In the genomic region with DNA sequence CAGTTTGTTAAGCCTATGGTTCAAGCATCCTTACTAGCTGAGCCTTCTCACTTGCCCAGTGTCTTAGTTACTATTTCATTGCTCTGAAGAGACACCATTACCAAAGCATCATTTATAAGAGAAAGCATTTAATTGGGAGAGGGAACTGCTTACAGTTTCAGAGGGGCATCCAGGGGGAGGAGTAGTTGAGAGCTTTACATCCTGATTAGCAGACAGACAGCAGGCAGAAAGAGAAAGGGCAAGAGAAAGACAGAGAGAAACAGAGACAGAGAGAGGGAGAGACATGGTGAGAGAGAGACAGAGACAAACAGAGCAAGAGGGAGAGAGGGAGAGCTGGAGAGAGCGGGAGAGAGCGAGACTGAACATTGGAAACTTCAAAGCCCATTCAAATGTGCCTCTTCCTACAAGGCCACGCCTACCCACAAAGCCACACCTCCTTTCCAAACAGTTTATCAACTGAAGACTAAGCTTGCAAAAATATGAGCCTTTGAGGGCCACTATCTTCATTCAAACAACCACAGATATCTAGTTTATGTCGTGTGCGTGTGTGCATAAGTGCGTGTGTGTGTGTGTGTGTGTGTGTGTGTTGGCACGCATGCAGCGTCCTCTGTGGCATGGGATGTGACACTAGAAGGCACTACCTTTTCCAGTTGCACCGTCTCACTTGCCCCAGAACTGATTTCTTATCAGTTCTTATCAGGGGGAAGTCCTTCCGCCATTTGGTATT, we compare ENCODE assay signal across 28 mouse cellular contexts. TPM values are rescaled to one million over a fixed set of nuclear protein-coding genes. Genes with fewer than 3 reads are reported as not detected.
DNase-seq lines count a peak whose midpoint lies in the region; ATAC-seq and TF ChIP-seq lines count a peak whose summit lies in the region.
"Had no signal": no experiment of that assay in that cellular context is flagged by ENCODE, and none has a peak within 500 bp of the region (broad histone marks: within the 10 kb centered on the region; RNA-seq: fewer than 3 reads in every experiment).

No protein-coding gene starts in this region.

- no peaks in the 10 kb centered on the region for H3K36me3 ChIP-seq in liver, embryonic 11.5 days (ENCODE audit: control insufficient read depth, insufficient read depth, low read length)
- no peaks in the 10 kb centered on the region for H3K36me3 ChIP-seq in forebrain, embryonic 14.5 days (ENCODE audit: control insufficient read depth, insufficient read depth, low read length)
- H3K36me3 ChIP-seq in midbrain, embryonic 10.5 days, result no peaks in the 10 kb centered on the region
- H3K36me3 ChIP-seq in stomach, postnatal 0 days (ENCODE audit: control insufficient read depth, insufficient read depth, low read length), result no peaks in the 10 kb centered on the region
- H3K36me3 ChIP-seq: embryonic facial prominence, embryonic 15.5 days; forebrain, embryonic 12.5 days; heart, embryonic 10.5 days; limb, embryonic 12.5 days; lung, embryonic 15.5 days; midbrain, embryonic 13.5 days; neural tube, embryonic 13.5 days had no signal

- no peak overlapping the region for H3K4me3 ChIP-seq in liver, embryonic 11.5 days (ENCODE audit: low read depth, low read length)
- no peak overlapping the region for H3K4me3 ChIP-seq in forebrain, embryonic 14.5 days (ENCODE audit: low read depth, low read length)
- no peak overlapping the region for H3K4me3 ChIP-seq in midbrain, embryonic 10.5 days
- no peak overlapping the region for H3K4me3 ChIP-seq in stomach, postnatal 0 days (ENCODE audit: low read depth, low read length)
- H3K4me3 ChIP-seq: embryonic facial prominence, embryonic 15.5 days; forebrain, embryonic 12.5 days; heart, embryonic 10.5 days; limb, embryonic 12.5 days; lung, embryonic 15.5 days; midbrain, embryonic 13.5 days; neural tube, embryonic 13.5 days had no signal

- DNase-seq in CD4-positive, CD25-positive, alpha-beta regulatory T cell, adult 2 months (ENCODE audit: low read depth, low spot score), result peak; percentile 24
- peak; percentile 56 for DNase-seq in c-Kit-positive CD71-positive TER-119-positive erythroid progenitor cells, embryonic 14.5 days (ENCODE audit: low spot score)
- DNase-seq in liver, embryonic 11.5 days (ENCODE audit: low spot score), result no peak
- no peak for DNase-seq in forebrain, embryonic 14.5 days (ENCODE audit: low spot score)
- no peak for DNase-seq in midbrain, embryonic 10.5 days (ENCODE audit: low spot score)
- no peak for DNase-seq in stomach, postnatal 0 days (ENCODE audit: low spot score)
- DNase-seq: adrenal gland, adult 2 months; cerebellum, adult 11 months; cerebellum, postnatal 14 days; embryo, embryonic 11 days; gastrocnemius, postnatal 25 days; heart, postnatal 10 days; kidney, adult 2 months; kidney, postnatal 36 days; right cerebral cortex, adult 18-20 months had no signal

- no peak overlapping the region for H3K9ac ChIP-seq in liver, embryonic 11.5 days (ENCODE audit: low read depth, low read length)
- no peak overlapping the region for H3K9ac ChIP-seq in forebrain, embryonic 14.5 days (ENCODE audit: low read length)
- H3K9ac ChIP-seq in stomach, postnatal 0 days (ENCODE audit: low read length), result no peak overlapping the region
- H3K9ac ChIP-seq: embryonic facial prominence, embryonic 15.5 days; forebrain, embryonic 12.5 days; limb, embryonic 12.5 days; lung, embryonic 15.5 days; midbrain, embryonic 13.5 days; neural tube, embryonic 13.5 days had no signal

- no peaks in the 10 kb centered on the region for H3K9me3 ChIP-seq in liver, embryonic 11.5 days (ENCODE audit: control insufficient read depth, low read length)
- H3K9me3 ChIP-seq in forebrain, embryonic 14.5 days (replicated peaks; ENCODE audit: control insufficient read depth, low read length), result no peaks in the 10 kb centered on the region
- no peaks in the 10 kb centered on the region for H3K9me3 ChIP-seq in midbrain, embryonic 10.5 days (replicated peaks)
- H3K9me3 ChIP-seq in stomach, postnatal 0 days (ENCODE audit: control insufficient read depth, low read length), result no peaks in the 10 kb centered on the region
- H3K9me3 ChIP-seq: embryonic facial prominence, embryonic 15.5 days; forebrain, embryonic 12.5 days; heart, embryonic 10.5 days; limb, embryonic 12.5 days; lung, embryonic 15.5 days; midbrain, embryonic 13.5 days; neural tube, embryonic 13.5 days had no signal

- peak overlapping the region; percentile 43 for H3K4me2 ChIP-seq in liver, embryonic 11.5 days
- H3K4me2 ChIP-seq in forebrain, embryonic 14.5 days (ENCODE audit: low read length), result no peak overlapping the region
- no peak overlapping the region for H3K4me2 ChIP-seq in stomach, postnatal 0 days (replicated peaks; ENCODE audit: low read depth)
- H3K4me2 ChIP-seq: embryonic facial prominence, embryonic 15.5 days; forebrain, embryonic 12.5 days; limb, embryonic 12.5 days; lung, embryonic 15.5 days; midbrain, embryonic 13.5 days; neural tube, embryonic 13.5 days had no signal

- H3K27ac ChIP-seq in liver, embryonic 11.5 days (ENCODE audit: low read depth, low read length), result no peak overlapping the region
- H3K27ac ChIP-seq in forebrain, embryonic 14.5 days (ENCODE audit: low read depth, low read length), result no peak overlapping the region
- no peak overlapping the region for H3K27ac ChIP-seq in midbrain, embryonic 10.5 days (replicated peaks)
- no peak overlapping the region for H3K27ac ChIP-seq in stomach, postnatal 0 days (replicated peaks)
- H3K27ac ChIP-seq: embryonic facial prominence, embryonic 15.5 days; forebrain, embryonic 12.5 days; heart, embryonic 10.5 days; limb, embryonic 12.5 days; lung, embryonic 15.5 days; macrophage; midbrain, embryonic 13.5 days; neural tube, embryonic 13.5 days had no signal

- H3K4me1 ChIP-seq in liver, embryonic 11.5 days (replicated peaks; ENCODE audit: control insufficient read depth, insufficient read depth, low read length), result peaks cover 4% of the 10 kb centered on the region; the same call in 1 of the 2 replicates
- no peaks in the 10 kb centered on the region for H3K4me1 ChIP-seq in forebrain, embryonic 14.5 days (ENCODE audit: control insufficient read depth, insufficient read depth, low read length)
- no peaks in the 10 kb centered on the region for H3K4me1 ChIP-seq in midbrain, embryonic 10.5 days
- no peaks in the 10 kb centered on the region for H3K4me1 ChIP-seq in stomach, postnatal 0 days (replicated peaks; ENCODE audit: control insufficient read depth, insufficient read depth)
- H3K4me1 ChIP-seq: embryonic facial prominence, embryonic 15.5 days; forebrain, embryonic 12.5 days; heart, embryonic 10.5 days; limb, embryonic 12.5 days; lung, embryonic 15.5 days; midbrain, embryonic 13.5 days; neural tube, embryonic 13.5 days had no signal

- ATAC-seq in CD4-positive, CD25-positive, alpha-beta regulatory T cell, adult 4 months, result no peak
- peak; percentile 83 for ATAC-seq in liver, embryonic 11.5 days (replicated peaks; ENCODE audit: low FRiP score)
- peak; percentile 93 for ATAC-seq in megakaryocyte progenitor cell, adult 5-6 weeks (replicated peaks; ENCODE audit: poor library complexity)
- ATAC-seq in forebrain, embryonic 14.5 days, result no peak
- ATAC-seq in stomach, postnatal 0 days (ENCODE audit: low FRiP score, low TSS enrichment), result no peak
- ATAC-seq: inflammation-experienced regulatory T-cells, adult 6 months; midbrain, embryonic 13.5 days had no signal

- 40% methylated on average over 10 of the region's 10 CpGs for WGBS in liver, embryonic 11.5 days
- WGBS in forebrain, embryonic 14.5 days, result 76% methylated on average over 10 of the region's 10 CpGs
- WGBS in midbrain, embryonic 10.5 days, result 77% methylated on average over 10 of the region's 10 CpGs
- 58% methylated on average over 10 of the region's 10 CpGs for WGBS in stomach, postnatal 0 days

- TF ChIP-seq EP300 in stomach, postnatal 0 days (optimal IDR thresholded peaks at IDR 0.05), result no peak

- H3K27me3 ChIP-seq in liver, embryonic 11.5 days (replicated peaks; ENCODE audit: control insufficient read depth, insufficient read depth, low read length), result no peaks in the 10 kb centered on the region
- H3K27me3 ChIP-seq in forebrain, embryonic 14.5 days (replicated peaks; ENCODE audit: control insufficient read depth, insufficient read depth, low read length), result no peaks in the 10 kb centered on the region
- H3K27me3 ChIP-seq in midbrain, embryonic 10.5 days (ENCODE audit: low read depth, poor library complexity, severe bottlenecking), result no peaks in the 10 kb centered on the region
- no peaks in the 10 kb centered on the region for H3K27me3 ChIP-seq in stomach, postnatal 0 days (ENCODE audit: control insufficient read depth, insufficient read depth, low read length)
- H3K27me3 ChIP-seq: embryonic facial prominence, embryonic 15.5 days; forebrain, embryonic 12.5 days; limb, embryonic 12.5 days; lung, embryonic 15.5 days; midbrain, embryonic 13.5 days; neural tube, embryonic 13.5 days had no signal

- no peak for TF ChIP-seq CTCF in stomach, postnatal 0 days (IDR thresholded peaks at IDR 0.05; ENCODE audit: low read depth)

RNA-seq across cellular contexts. Expression of a gene that starts 32.9 kb away (rescaled TPM):
- polyA plus RNA-seq in CD4-positive, CD25-positive, alpha-beta regulatory T cell, adult 4 months (2017; shearing (Covaris generic)), result not detected
- polyA plus RNA-seq in liver, embryonic 11.5 days (2014; fragmentation: Nextera tagmentation; extraction: Ambion mirVana), result not detected in 2 replicates
- total RNA-seq in megakaryocyte progenitor cell, adult 5-6 weeks (2015), result not detected in 2 replicates
- not detected in 2 replicates for total RNA-seq in megakaryocyte progenitor cell, adult 5-6 weeks (2017)
- polyA plus RNA-seq in forebrain, embryonic 14.5 days (2014; fragmentation: Nextera tagmentation; extraction: Ambion mirVana), result not detected in 2 replicates
- 0.12 and 0.35 TPM in 2 replicates for polyA plus RNA-seq in midbrain, embryonic 10.5 days (2016; fragmentation: Nextera tagmentation; extraction: Ambion mirVana)
- polyA plus RNA-seq in stomach, postnatal 0 days (2015; fragmentation: Nextera tagmentation; extraction: Ambion mirVana), result not detected in 2 replicates
- total RNA-seq: gastrocnemius, postnatal 25 days; layer of hippocampus, postnatal 10 days had no signal
- polyA plus RNA-seq: hindbrain, embryonic 11.5 days; inflammation-experienced regulatory T-cells, adult 6 months; kidney, adult 2 months; macrophage; neural tube, embryonic 13.5 days had no signal

RNA-seq across cellular contexts. Expression of a gene that starts 40.8 kb away (rescaled TPM):
- polyA plus RNA-seq in CD4-positive, CD25-positive, alpha-beta regulatory T cell, adult 4 months (2017; shearing (Covaris generic)), result 10 to 100 TPM; 49.1 to 49.9 TPM
- polyA plus RNA-seq in liver, embryonic 11.5 days (2014; fragmentation: Nextera tagmentation; extraction: Ambion mirVana), result 38.8 and 41.4 TPM in 2 replicates
- 87.1 and 89.0 TPM in 2 replicates for total RNA-seq in megakaryocyte progenitor cell, adult 5-6 weeks (2015)
- total RNA-seq in megakaryocyte progenitor cell, adult 5-6 weeks (2017), result 93.1 and 123 TPM in 2 replicates
- 20.7 and 21.2 TPM in 2 replicates for polyA plus RNA-seq in forebrain, embryonic 14.5 days (2014; fragmentation: Nextera tagmentation; extraction: Ambion mirVana)
- 26.1 and 26.6 TPM in 2 replicates for polyA plus RNA-seq in midbrain, embryonic 10.5 days (2016; fragmentation: Nextera tagmentation; extraction: Ambion mirVana)
- 15.8 and 16.0 TPM in 2 replicates for polyA plus RNA-seq in stomach, postnatal 0 days (2015; fragmentation: Nextera tagmentation; extraction: Ambion mirVana)

RNA-seq across cellular contexts. Expression of a gene that starts 44.4 kb away (rescaled TPM):
- not detected for polyA plus RNA-seq in CD4-positive, CD25-positive, alpha-beta regulatory T cell, adult 4 months (2017; shearing (Covaris generic))
- polyA plus RNA-seq in liver, embryonic 11.5 days (2014; fragmentation: Nextera tagmentation; extraction: Ambion mirVana), result 0.38 and 2.7 TPM in 2 replicates
- total RNA-seq in megakaryocyte progenitor cell, adult 5-6 weeks (2015), result not detected in 2 replicates
- total RNA-seq in megakaryocyte progenitor cell, adult 5-6 weeks (2017), result not detected in 2 replicates
- 0.49 and 0.63 TPM in 2 replicates for polyA plus RNA-seq in forebrain, embryonic 14.5 days (2014; fragmentation: Nextera tagmentation; extraction: Ambion mirVana)
- 0.02 TPM in 1 of 2 replicates, not detected in the other for polyA plus RNA-seq in midbrain, embryonic 10.5 days (2016; fragmentation: Nextera tagmentation; extraction: Ambion mirVana)
- polyA plus RNA-seq in stomach, postnatal 0 days (2015; fragmentation: Nextera tagmentation; extraction: Ambion mirVana), result 1.6 and 1.7 TPM in 2 replicates
- polyA plus RNA-seq: inflammation-experienced regulatory T-cells, adult 6 months; macrophage had no signal

Comparison
In these comparisons a context has a peak if more than half of its experiments do, and no peak if none do; other contexts are left out.
1. DNase-seq: peak in CD4-positive, CD25-positive, alpha-beta regulatory T cell, adult 2 months (single experiment) and c-Kit-positive CD71-positive TER-119-positive erythroid progenitor cells, embryonic 14.5 days (single experiment); none in liver, embryonic 11.5 days (single experiment), forebrain, embryonic 14.5 days (single experiment), midbrain, embryonic 10.5 days (single experiment) and stomach, postnatal 0 days (single experiment).
2. ATAC-seq: peak in liver, embryonic 11.5 days (single experiment) and megakaryocyte progenitor cell, adult 5-6 weeks (single experiment); none in CD4-positive, CD25-positive, alpha-beta regulatory T cell, adult 4 months (single experiment), forebrain, embryonic 14.5 days (single experiment) and stomach, postnatal 0 days (single experiment).